Mouse (Mus musculus): ENCODE measurements at regions not wholly inside any gene's neighbourhood (a gene's known extent, or its start where the extent isn't known, plus 50 kb on each side); places are given as distances from the start of the nearest gene placed in this dataset.

- DNase-seq (ENCODE audit: low spot score in 2 of 2) = no peak
- no peak overlapping the region for H3K4me3 ChIP-seq
- H3K27ac ChIP-seq = no peak overlapping the region
- TF ChIP-seq CTCF (conservative IDR thresholded peaks at IDR 0.05) = no peak
Measured at GRCm38 (mm10) chr4:84218961-84219360, 456.1 kb downstream of the Bnc2 start.

GRCm38 (mm10) chr4:84222057-84222717 is 452.9 kb downstream of the Bnc2 start:
- TF ChIP-seq CTCF (conservative IDR thresholded peaks at IDR 0.05) = no peak
- no peak overlapping the region; the same call in 1 of the 2 replicates for H3K27ac ChIP-seq
- DNase-seq (ENCODE audit: low spot score in 2 of 2) = no peak

GRCm38 (mm10) chr4:84222805-84223335 is 452.2 kb downstream of the Bnc2 start:
- TF ChIP-seq CTCF (conservative IDR thresholded peaks at IDR 0.05) = no peak
- Histone ChIP-seq H3K4me3 (no peak overlapping the region), H3K27ac (0 out of 2 replicates have a peak overlapping the region, but pooled peaks have one; percentile 32)
- no peak for DNase-seq (ENCODE audit: low spot score in 2 of 2)

More at GRCm38 (mm10) chr4:84222057-84222717, 452.9 kb downstream of the Bnc2 start:
- no peak overlapping the region for H3K4me3 ChIP-seq

- H3K4me3 ChIP-seq = no peak overlapping the region
- TF ChIP-seq CTCF (conservative IDR thresholded peaks at IDR 0.05) = no peak
- H3K27ac ChIP-seq = no peak overlapping the region
- no peak for DNase-seq (ENCODE audit: low spot score in 2 of 2)
Measured at GRCm38 (mm10) chr4:84224556-84224955, 450.5 kb downstream of the Bnc2 start.

Measured in layer of hippocampus, adult 2 months (tissue).